Mouse (Mus musculus): ENCODE data around the gene Otud7b. TPM values are rescaled to one million over a fixed set of nuclear protein-coding genes. Genes with fewer than 3 reads are reported as not detected.

Otud7b gene
- polyA plus RNA-seq, 1 experiment from 2014 or later = 14.5 TPM

DNA sequence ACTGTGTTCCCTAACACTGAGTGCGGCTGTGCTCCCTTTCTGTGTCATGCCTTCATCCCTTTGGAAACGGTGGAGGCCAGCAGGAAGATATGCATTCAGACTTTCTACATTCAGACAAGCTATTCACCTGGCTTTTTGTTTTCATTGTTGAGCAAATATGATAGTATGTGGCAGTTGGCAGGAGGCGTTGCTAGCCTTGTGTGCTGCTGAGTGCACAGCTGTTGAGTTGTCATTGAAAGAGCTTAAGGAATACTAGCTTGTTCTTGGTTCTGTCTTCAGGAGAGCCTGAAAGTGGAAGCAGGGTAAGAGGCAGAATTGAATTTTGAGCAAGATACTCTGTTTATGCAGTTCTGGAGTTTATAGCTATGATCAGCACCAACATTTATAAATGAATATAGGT lies 28.2 kb downstream of the Otud7b start:
- no peak overlapping the region for H3K4me2 ChIP-seq (replicated peaks; ENCODE audit: low read depth)
- 45% methylated on average over 3 of the region's 3 CpGs for WGBS
- H3K9me3 ChIP-seq (ENCODE audit: control insufficient read depth, low read length) = no peaks in the 10 kb centered on the region
- H3K4me1 ChIP-seq (replicated peaks; ENCODE audit: control insufficient read depth, insufficient read depth) = no peaks in the 10 kb centered on the region
- ATAC-seq (ENCODE audit: low FRiP score, low TSS enrichment) = no peak; the same call in 1 of the 2 replicates
- H3K27me3 ChIP-seq (ENCODE audit: control insufficient read depth, insufficient read depth, low read length) = no peaks in the 10 kb centered on the region
- no peak overlapping the region for H3K9ac ChIP-seq (ENCODE audit: low read length)
- H3K4me3 ChIP-seq (ENCODE audit: low read depth, low read length) = no peak overlapping the region
- DNase-seq (ENCODE audit: low spot score) = peak; percentile 41
- no peak overlapping the region for H3K27ac ChIP-seq (replicated peaks)
- TF ChIP-seq EP300 (optimal IDR thresholded peaks at IDR 0.05) (no peak), CTCF (IDR thresholded peaks at IDR 0.05; ENCODE audit: low read depth) (no peak)
- H3K36me3 ChIP-seq (ENCODE audit: control insufficient read depth, insufficient read depth, low read length) = no peaks in the 10 kb centered on the region; the same call in 1 of the 2 replicates

DNA sequence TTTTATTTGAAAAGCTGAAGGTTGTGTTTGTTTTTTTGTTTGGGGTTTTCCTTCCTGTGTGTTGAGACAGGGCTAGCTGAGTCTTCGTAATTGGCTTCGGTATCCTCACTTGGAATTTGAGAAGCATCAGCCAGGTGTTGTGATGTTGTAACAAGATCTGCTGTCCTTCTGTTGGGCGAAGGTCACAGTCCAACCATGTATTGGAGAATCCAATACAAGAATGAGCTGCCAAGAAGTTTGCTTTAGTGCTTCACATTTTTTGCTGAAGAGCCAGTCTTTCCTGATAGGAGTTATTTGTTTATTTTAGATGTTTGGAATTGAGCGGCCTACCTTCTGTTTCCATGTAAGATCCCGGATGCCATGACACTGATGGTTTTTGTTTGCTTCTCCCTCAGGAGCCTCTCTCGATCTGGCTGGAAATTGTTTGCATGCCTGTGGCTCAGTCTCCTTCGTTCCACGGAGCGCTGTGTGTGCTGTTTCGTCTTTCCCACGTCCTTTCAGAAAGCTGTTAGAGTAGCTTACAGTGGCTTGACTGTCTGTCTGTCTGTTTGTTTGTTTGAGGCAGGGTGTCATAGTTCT lies 29.1 kb downstream of the Otud7b start:
- H3K27ac ChIP-seq (replicated peaks) = no peak overlapping the region
- no peak for TF ChIP-seq CTCF (IDR thresholded peaks at IDR 0.05; ENCODE audit: low read depth)
- TF ChIP-seq EP300 (optimal IDR thresholded peaks at IDR 0.05) = no peak
- H3K4me1 ChIP-seq (replicated peaks; ENCODE audit: control insufficient read depth, insufficient read depth) = no peaks in the 10 kb centered on the region
- WGBS = 40% methylated on average over 11 of the region's 11 CpGs
- DNase-seq (ENCODE audit: low spot score) = no peak
- H3K9me3 ChIP-seq (ENCODE audit: control insufficient read depth, low read length) = no peaks in the 10 kb centered on the region
- H3K36me3 ChIP-seq (ENCODE audit: control insufficient read depth, insufficient read depth, low read length) = no peaks in the 10 kb centered on the region; the same call in 1 of the 2 replicates
- H3K27me3 ChIP-seq (ENCODE audit: control insufficient read depth, insufficient read depth, low read length) = no peaks in the 10 kb centered on the region
- H3K4me3 ChIP-seq (ENCODE audit: low read depth, low read length) = no peak overlapping the region
- no peak for ATAC-seq (ENCODE audit: low FRiP score, low TSS enrichment)
- no peak overlapping the region for H3K9ac ChIP-seq (ENCODE audit: low read length)
- H3K4me2 ChIP-seq (replicated peaks; ENCODE audit: low read depth) = no peak overlapping the region

DNA sequence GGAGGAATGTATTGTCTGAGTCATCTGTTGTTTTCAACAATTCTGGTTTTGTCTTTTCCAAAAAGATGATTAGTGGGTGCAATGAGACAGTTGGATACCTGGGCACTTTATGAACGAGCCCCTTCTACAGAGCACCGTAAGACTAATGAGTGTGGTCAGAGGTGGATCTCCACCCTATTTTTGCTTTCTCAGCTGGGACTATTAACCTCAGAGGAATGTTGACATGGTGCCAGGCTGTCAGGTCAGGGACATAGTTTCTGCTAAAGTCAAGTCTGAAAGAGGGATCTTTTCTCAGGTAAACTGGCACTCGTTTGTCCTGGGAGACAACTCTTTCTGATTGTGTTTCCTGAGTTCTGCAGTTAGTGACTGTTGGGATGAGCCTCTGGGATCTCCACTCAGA lies 30.7 kb downstream of the Otud7b start:
- DNase-seq (ENCODE audit: low spot score) (no peak), ATAC-seq (ENCODE audit: low FRiP score, low TSS enrichment) (no peak)
- Histone ChIP-seq H3K27me3 (ENCODE audit: control insufficient read depth, insufficient read depth, low read length) (no peaks in the 10 kb centered on the region), H3K4me1 (replicated peaks; ENCODE audit: control insufficient read depth, insufficient read depth) (no peaks in the 10 kb centered on the region), H3K9ac (ENCODE audit: low read length) (no peak overlapping the region), H3K9me3 (ENCODE audit: control insufficient read depth, low read length) (no peaks in the 10 kb centered on the region), H3K4me3 (ENCODE audit: low read depth, low read length) (no peak overlapping the region), H3K36me3 (ENCODE audit: control insufficient read depth, insufficient read depth, low read length) (no peaks in the 10 kb centered on the region; the same call in 1 of the 2 replicates), H3K27ac (replicated peaks) (no peak overlapping the region), H3K4me2 (replicated peaks; ENCODE audit: low read depth) (no peak overlapping the region)
- 46% methylated on average over 3 of the region's 3 CpGs for WGBS
- no peak for TF ChIP-seq EP300 (optimal IDR thresholded peaks at IDR 0.05)

DNA sequence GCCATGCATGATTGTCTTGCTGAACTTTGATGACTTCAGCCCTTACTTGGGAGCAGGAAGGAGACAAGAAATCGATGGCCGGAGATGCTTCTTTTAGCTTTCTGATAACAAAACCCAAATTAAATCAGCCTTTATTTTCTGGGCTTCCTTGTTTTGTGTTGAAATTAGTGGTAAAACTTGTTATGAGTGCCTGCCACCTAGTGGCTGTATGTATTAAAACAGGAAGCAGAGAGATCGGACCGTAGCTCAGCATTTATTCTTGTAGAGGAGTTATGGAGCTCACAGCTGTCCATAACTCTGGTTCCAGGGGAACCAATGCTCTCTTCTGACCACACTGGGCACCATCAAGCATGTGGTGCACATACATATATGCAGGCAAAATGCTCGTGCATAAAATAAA lies 43.6 kb downstream of the Otud7b start:
- no peak for ATAC-seq (ENCODE audit: low FRiP score, low TSS enrichment)
- peaks cover 18% of the 10 kb centered on the region for H3K36me3 ChIP-seq (ENCODE audit: control insufficient read depth, insufficient read depth, low read length)
- WGBS = 12% methylated on average over 5 of the region's 5 CpGs
- no peak for TF ChIP-seq EP300 (optimal IDR thresholded peaks at IDR 0.05)
- peak; percentile 89 for TF ChIP-seq CTCF (IDR thresholded peaks at IDR 0.05; ENCODE audit: low read depth)
- no peak overlapping the region for H3K27ac ChIP-seq (replicated peaks)
- H3K27me3 ChIP-seq (ENCODE audit: control insufficient read depth, insufficient read depth, low read length) = no peaks in the 10 kb centered on the region
- no peaks in the 10 kb centered on the region for H3K4me1 ChIP-seq (replicated peaks; ENCODE audit: control insufficient read depth, insufficient read depth)
- no peak overlapping the region for H3K4me2 ChIP-seq (replicated peaks; ENCODE audit: low read depth)
- no peak overlapping the region for H3K9ac ChIP-seq (ENCODE audit: low read length)
- peak; percentile 34 for DNase-seq (ENCODE audit: low spot score)
- H3K4me3 ChIP-seq (ENCODE audit: low read depth, low read length) = no peak overlapping the region
- no peaks in the 10 kb centered on the region for H3K9me3 ChIP-seq (ENCODE audit: control insufficient read depth, low read length)

DNA sequence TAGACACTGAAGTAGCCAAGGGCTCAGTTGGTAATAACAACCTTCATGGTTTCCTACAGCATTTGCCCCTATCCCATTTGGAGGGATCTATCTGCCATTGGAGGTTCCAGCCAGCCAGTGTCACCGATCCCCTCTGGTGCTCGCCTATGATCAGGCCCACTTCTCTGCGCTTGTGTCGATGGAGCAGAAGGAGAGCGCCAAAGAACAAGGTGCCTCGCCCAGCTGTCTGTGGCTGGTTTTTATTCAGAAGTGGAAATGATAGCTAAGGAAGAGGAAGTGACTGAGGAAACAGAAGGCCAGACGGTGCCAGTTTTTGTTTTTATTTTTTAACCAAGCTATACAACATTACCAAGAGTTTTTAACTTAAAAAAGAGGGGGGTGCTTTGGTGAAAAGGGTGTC lies 47.5 kb downstream of the Otud7b start:
- Histone ChIP-seq H3K4me1 (replicated peaks; ENCODE audit: control insufficient read depth, insufficient read depth) (no peaks in the 10 kb centered on the region), H3K4me2 (replicated peaks; ENCODE audit: low read depth) (no peak overlapping the region), H3K9ac (ENCODE audit: low read length) (no peak overlapping the region), H3K27me3 (ENCODE audit: control insufficient read depth, insufficient read depth, low read length) (no peaks in the 10 kb centered on the region), H3K27ac (replicated peaks) (no peak overlapping the region), H3K9me3 (ENCODE audit: control insufficient read depth, low read length) (no peaks in the 10 kb centered on the region), H3K36me3 (ENCODE audit: control insufficient read depth, insufficient read depth, low read length) (peaks cover 41% of the 10 kb centered on the region), H3K4me3 (ENCODE audit: low read depth, low read length) (no peak overlapping the region)
- WGBS = 87% methylated on average over 7 of the region's 7 CpGs
- ATAC-seq (ENCODE audit: low FRiP score, low TSS enrichment) (no peak), DNase-seq (ENCODE audit: low spot score) (no peak)
- TF ChIP-seq CTCF (IDR thresholded peaks at IDR 0.05; ENCODE audit: low read depth) = no peak
- no peak for TF ChIP-seq EP300 (optimal IDR thresholded peaks at IDR 0.05)

DNA sequence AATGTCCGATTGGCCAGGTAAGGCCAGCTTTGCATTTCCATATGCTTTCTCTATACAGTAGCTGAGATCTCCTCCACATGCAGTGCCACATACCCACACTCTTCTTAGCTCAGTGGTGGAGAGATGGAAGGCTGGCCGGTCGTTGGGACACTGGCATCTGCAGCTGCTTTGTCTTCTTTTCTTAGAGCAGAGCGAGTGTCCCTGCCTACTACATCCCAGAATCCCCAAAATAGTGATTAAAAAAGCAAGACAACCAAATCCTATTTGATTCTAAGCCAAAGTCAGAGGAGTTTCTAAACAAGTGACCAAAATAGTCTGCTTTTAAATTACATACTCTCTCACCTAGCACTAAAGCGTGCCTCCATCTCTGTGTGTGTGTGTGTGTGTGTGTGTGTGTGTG lies 48.3 kb downstream of the Otud7b start:
- no peak for DNase-seq (ENCODE audit: low spot score)
- Histone ChIP-seq H3K27ac (replicated peaks) (no peak overlapping the region), H3K27me3 (ENCODE audit: control insufficient read depth, insufficient read depth, low read length) (no peaks in the 10 kb centered on the region), H3K4me1 (replicated peaks; ENCODE audit: control insufficient read depth, insufficient read depth) (no peaks in the 10 kb centered on the region), H3K36me3 (ENCODE audit: control insufficient read depth, insufficient read depth, low read length) (peaks cover 41% of the 10 kb centered on the region), H3K4me2 (replicated peaks; ENCODE audit: low read depth) (no peak overlapping the region), H3K9me3 (ENCODE audit: control insufficient read depth, low read length) (no peaks in the 10 kb centered on the region), H3K9ac (ENCODE audit: low read length) (no peak overlapping the region), H3K4me3 (ENCODE audit: low read depth, low read length) (no peak overlapping the region)
- TF ChIP-seq CTCF (IDR thresholded peaks at IDR 0.05; ENCODE audit: low read depth) = no peak
- no peak for TF ChIP-seq EP300 (optimal IDR thresholded peaks at IDR 0.05)
- WGBS = 92% methylated on average over 5 of the region's 5 CpGs
- ATAC-seq (ENCODE audit: low FRiP score, low TSS enrichment) = no peak
